Mouse (Mus musculus): ENCODE results near the gene Ccdc184. TPM values are rescaled to one million over a fixed set of nuclear protein-coding genes. Genes with fewer than 3 reads are reported as not detected.

Ccdc184 gene
- total RNA-seq (2021) = 1 to 10 TPM in 1 of 2 experiments, under 1 TPM in 1; 0.83 to 1.1 TPM
- long read RNA-seq, experiment 1, transcript Ccdc184-201 (1 exons, 2,977 nt) = major isoform, 5 of 5 reads
- long read RNA-seq, experiment 1, partial matches to known transcripts = 0 of 5 reads
- long read RNA-seq, experiment 1, other reads (novel, unspliced or antisense) = 0 of 5 reads
- long read RNA-seq, experiment 2, partial matches to known transcripts = 0 of 2 reads
- long read RNA-seq, experiment 2, other reads (novel, unspliced or antisense) = 0 of 2 reads

DNA sequence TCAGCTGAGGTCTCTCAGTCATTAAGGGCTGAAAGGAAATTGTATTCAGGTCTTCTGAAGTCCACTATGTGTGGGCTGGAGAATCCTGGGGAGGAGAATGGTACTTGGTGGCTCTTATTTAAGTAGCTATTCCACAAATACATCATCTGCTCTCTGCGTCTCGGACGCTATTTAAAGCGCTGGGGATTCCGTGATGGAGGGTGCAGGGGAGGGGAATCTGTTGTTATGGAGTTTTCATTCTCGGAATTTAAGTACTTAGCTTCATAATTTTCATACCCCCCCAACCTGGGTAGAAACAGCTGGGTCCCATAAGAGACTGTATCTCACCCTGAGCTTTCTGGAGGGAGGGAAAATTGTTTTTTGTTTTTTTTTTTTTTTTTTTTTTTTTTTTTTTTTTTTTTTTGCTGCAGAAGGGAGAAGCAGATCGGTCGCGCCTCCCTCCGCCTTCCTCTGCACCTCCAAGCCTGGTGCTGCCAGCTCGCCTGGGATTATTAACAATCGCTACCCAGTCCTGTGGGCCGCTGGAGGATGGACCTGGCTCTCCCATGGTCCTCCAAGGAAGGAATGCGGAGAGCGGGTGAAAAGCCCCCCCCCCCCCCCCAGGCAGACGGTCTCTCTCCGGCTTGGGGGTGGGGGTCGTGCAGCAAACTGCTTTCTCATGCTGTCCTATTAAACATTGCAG is at the start of gene Ccdc184:
Gene Ccdc184, plus strand, starts transcription at position 196 of the 682 bp plus-strand sequence.
- no peak for DNase-seq (ENCODE audit: low spot score in 2 of 2)

DNA sequence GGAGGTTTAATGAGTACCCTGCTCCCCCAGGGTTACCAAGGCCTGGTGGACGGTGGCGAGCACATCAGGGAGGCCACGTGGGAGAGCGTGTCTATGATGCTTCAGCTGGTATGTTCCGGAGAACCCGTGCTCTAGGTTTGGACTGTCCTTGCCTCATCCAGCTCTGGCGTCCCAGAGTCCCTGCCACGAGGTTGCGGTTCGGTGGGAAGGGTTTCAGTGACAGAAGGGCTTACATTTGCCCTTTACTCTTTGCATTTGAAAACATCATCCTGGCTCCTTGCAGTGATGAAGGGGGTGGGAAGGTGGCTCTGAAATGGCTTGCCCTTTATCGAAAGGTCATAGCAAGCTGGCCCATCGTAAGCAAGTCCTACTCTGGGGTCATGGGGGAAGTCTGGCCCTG is 47.6 kb upstream of the Ccdc184 start:
- DNase-seq (ENCODE audit: low spot score in 2 of 2) = no peak

DNA sequence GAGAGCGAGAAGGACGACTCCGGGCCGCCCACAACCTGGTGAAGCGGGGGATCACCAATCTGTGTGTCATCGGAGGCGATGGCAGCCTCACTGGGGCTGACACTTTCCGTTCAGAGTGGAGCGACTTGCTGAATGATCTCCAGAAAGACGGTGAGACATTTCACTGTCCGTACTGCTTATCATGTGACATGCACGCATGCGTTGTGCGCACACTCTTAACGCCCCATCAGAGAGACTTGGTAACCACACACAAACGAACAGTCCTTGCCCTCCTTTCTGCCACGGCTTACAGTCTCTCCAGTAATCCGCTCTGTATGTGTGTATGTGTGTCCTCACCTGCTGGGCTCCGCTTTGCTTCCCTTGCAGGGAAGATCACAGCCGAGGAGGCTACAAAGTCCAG is 46.1 kb upstream of the Ccdc184 start:
- DNase-seq (ENCODE audit: low spot score in 2 of 2) = no peak

GRCm38 (mm10) chr15:98131001-98131400 is 36.0 kb upstream of the Ccdc184 start:
- no peak for DNase-seq (ENCODE audit: low spot score in 2 of 2)

- no peak for DNase-seq (ENCODE audit: low spot score in 2 of 2)
Observed at GRCm38 (mm10) chr15:98131451-98131850, 35.5 kb upstream of the Ccdc184 start.

- DNase-seq (ENCODE audit: low spot score in 2 of 2) = no peak
Observed at GRCm38 (mm10) chr15:98131942-98132655, 34.9 kb upstream of the Ccdc184 start.

- DNase-seq (ENCODE audit: low spot score in 2 of 2) = no peak
Observed at GRCm38 (mm10) chr15:98133471-98133870, 33.5 kb upstream of the Ccdc184 start.

DNA sequence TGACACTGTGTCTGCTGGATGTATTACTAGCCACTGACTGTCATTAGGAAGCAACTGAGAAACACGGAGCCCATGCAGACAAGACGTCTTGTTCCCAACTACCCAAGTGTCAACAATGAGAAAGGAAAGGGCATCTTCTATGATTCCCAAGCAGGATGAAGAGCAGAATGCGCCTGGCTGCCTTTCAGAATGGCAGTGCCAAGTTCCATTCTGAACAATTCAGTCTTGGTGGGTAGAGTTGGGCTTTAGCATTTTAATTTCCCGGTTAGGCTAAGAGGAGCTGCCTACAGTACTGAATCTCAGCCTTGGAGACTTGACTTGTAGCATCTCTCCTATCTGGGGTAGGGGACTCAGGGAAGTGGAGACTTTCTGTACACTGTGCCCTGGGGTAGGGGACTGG is 32.9 kb upstream of the Ccdc184 start:
- no peak for DNase-seq (ENCODE audit: low spot score in 2 of 2)

DNA sequence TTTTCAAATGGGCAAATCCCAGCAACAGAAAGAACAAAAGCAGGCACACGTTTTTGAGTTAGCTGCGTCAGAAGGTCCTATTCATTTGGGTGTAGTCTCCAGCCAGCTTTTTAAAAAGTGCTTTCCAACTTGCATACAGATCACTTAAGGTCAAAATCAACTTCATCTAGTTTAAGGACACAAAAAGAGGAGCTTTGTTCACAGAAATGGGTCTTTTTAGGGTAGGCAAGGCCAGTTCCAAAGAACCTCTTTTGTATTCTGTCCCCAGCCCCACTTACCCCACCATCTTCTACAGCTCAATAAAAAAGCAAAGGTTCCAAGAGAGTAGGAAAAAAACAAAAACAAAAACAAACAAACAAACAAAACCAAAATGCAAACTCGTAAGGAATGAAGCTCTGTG is 32.3 kb upstream of the Ccdc184 start:
- DNase-seq (ENCODE audit: low spot score in 2 of 2) = no peak

DNA sequence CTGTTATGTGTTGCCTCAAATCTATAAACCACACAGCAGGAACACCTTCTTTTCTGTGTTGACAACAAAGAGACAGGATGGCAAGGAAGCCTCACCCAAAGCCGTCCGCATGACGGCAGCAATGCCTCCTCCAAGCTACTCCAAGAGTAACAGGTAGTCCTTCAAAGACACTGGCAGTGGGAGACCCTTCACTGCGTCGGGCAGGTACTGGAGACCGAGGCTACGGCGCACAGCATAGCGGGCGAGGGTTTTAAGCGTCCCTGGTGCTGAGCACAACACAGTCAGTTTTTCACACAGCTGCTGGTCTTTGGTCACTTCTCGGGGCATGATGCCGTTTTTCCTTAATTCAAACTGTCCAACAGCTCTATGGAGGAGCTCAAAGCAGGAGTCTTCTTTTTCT is 31.3 kb upstream of the Ccdc184 start:
- DNase-seq (ENCODE audit: low spot score in 2 of 2) = no peak

- DNase-seq (ENCODE audit: low spot score in 2 of 2) = no peak
Observed at GRCm38 (mm10) chr15:98136871-98137270, 30.1 kb upstream of the Ccdc184 start.

- DNase-seq (ENCODE audit: low spot score in 2 of 2) = no peak
Observed at GRCm38 (mm10) chr15:98139763-98140162, 27.2 kb upstream of the Ccdc184 start.

DNA sequence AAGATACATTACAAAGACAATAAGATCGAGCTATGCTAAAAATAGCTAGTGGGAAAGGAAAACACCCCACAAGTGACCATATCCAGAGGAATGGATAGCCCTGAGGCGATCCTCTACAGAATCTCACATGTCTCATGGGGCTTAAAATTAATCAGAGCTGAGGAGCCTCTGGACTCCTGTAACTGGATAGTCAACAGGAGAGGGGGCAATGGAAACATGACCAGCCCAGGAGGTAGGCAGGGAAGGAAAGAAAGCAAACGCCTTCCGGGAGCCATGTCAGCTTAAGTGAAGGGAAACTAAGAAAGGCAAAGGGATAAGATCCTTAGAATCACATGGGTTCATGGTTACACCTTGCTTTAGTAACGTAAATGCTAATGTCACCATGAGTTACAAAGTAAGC is 26.1 kb upstream of the Ccdc184 start:
- no peak for DNase-seq (ENCODE audit: low spot score in 2 of 2)

DNA sequence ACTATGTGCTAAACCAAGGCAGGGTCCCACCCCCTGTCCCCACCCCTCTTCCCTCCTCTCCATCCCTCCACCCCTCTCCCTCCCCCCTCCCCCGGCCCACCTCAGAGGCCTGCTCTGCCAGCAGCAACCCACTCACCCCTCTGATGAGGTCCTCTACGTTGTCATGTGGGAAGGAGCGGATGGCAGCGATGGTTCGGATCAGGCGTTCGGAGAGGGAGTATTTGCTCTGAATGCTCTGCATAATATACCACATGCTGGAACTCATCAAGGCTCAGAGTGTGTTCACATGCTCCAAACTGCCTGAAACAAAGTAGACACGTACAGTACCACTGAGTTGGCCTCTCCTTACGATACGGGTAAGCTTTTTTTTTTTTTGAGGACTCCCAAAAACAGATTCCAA is 24.4 kb upstream of the Ccdc184 start:
- DNase-seq (ENCODE audit: low spot score in 2 of 2) = no peak

GRCm38 (mm10) chr15:98144861-98145507 is 22.0 kb upstream of the Ccdc184 start:
- no peak for DNase-seq (ENCODE audit: low spot score in 2 of 2)

DNA sequence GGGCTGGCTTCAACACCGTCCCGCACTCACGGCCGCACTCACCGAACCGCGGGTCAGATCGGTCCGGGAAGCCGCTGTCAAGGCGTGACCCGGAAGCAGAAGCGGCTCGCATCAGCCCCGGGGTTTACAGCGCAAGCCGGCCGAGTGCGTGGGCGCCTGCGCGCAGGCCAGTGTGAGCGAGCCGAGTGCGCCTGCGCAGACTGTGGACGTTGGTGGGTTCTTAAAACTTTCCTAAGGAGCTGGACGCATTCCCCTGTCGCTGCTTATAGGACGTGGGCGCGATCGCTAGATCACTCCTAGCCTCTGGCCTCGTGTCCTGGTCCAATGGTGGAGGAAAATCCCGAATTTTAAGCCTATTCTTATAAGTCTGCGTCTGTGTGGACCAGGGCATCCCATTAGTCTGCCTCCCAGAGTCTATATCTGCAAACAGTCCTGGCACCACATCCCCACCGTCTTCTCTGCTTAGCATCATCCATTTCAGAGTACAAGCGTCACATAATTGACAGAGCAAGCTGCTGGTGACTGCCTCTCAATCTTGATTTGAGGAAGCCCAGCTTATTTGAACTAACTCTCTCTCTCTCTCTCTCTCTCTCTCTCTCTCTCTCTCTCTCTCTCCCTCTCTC is 21.3 kb upstream of the Ccdc184 start:
- DNase-seq (ENCODE audit: low spot score in 2 of 2) = peak; percentile 91 to 93

DNA sequence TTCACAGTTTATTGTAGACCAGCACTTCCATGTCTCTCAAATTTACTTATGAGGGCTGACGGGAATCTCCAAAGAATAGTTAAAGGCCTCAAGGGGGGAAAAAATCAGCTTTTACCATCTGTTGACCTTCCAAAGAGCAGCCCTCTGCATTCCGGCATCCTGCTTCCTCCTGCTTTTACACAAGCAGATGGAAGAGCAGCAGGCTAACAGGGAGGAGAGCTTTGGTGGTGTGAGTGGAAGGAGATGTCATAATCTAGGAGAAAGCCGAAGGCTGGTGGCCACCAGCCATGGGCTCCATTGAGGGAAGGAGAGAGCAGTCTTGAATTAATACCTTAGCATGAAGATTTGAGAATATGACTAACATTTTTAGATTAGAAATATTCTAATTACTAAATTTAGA is 18.6 kb upstream of the Ccdc184 start:
- no peak for DNase-seq (ENCODE audit: low spot score in 2 of 2)

DNA sequence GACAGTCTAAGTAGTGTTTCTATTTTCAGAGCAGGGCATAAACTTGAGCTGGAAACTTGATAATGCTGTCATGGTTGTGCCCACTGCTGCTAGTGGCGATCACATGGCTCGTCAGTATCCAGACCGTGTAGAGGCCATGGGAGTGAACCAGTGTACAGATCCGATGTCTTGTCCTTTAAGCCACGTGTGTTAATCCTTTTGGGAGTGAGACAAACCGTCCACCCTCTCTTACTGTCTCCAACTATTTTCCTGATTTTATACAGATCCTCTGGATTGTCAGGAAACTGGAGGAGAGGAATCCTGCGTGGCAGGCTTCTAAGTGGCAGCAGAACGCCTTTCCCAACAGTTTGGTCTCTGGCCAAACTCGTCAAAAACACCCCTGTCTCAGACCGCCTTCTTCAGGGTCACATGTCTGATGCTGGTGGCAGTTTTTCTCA is 17.8 kb upstream of the Ccdc184 start:
- no peak for DNase-seq (ENCODE audit: low spot score in 2 of 2)

DNA sequence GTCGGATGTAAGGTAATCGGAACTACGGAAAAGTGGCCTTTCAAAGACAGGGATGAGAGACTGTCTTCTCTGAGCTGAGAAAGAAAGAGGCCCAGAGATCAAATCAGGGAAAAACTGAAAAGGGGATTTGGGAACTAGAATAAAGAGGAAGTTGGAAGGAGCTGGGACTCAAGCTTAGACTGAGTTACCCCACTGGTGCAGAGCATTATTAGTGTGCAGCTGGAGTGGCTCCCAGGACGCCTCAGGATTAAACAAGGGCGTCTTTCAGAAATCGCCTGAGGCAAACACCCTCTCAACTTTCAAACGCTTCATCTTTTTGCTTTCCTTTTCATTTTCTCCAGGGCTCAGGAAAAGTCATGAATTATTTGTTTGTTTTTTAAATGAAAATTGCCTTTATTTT is 14.0 kb upstream of the Ccdc184 start:
- no peak for DNase-seq (ENCODE audit: low spot score in 2 of 2)

GRCm38 (mm10) chr15:98153625-98154024 is 13.3 kb upstream of the Ccdc184 start:
- DNase-seq (ENCODE audit: low spot score in 2 of 2) = no peak

- no peak for DNase-seq (ENCODE audit: low spot score in 2 of 2)
Observed at GRCm38 (mm10) chr15:98154146-98154545, 12.8 kb upstream of the Ccdc184 start.

Data from adrenal gland, adult 18-20 months (tissue).